Mouse (Mus musculus): Measurements from ENCODE around the gene Taok3. TPM values are rescaled to one million over a fixed set of nuclear protein-coding genes. Genes with fewer than 3 reads are reported as not detected.
A peak's percentile ranks its signal among the peaks of the same experiment; 100 is the strongest.

The Taok3 gene
- 10 to 100 TPM; 13.7 to 14.7 TPM for total RNA-seq (2021)
- long read RNA-seq, experiment 1, partial matches to known transcripts = 0 of 2 reads
- long read RNA-seq, experiment 1, other reads (novel, unspliced or antisense) = 2 of 2 reads
- long read RNA-seq, experiment 2, partial matches to known transcripts = 1 of 2 reads
- long read RNA-seq, experiment 2, other reads (novel, unspliced or antisense) = 1 of 2 reads

- DNase-seq (ENCODE audit: low spot score in 2 of 2) = peak; percentile 96 to 99
Observed at GRCm38 (mm10) chr5:117119777-117120488, at the start of gene Taok3. TSS of gene Taok3 (plus strand) at chr5:117120129.

- DNase-seq (ENCODE audit: low spot score in 2 of 2) = no peak
Observed at GRCm38 (mm10) chr5:117087718-117088117, 32.2 kb upstream of the Taok3 start.

- DNase-seq (ENCODE audit: low spot score in 2 of 2) = no peak
Observed at GRCm38 (mm10) chr5:117089147-117089546, 30.8 kb upstream of the Taok3 start.

- no peak for DNase-seq (ENCODE audit: low spot score in 2 of 2)
Observed at GRCm38 (mm10) chr5:117089786-117090185, 30.1 kb upstream of the Taok3 start.

- no peak for DNase-seq (ENCODE audit: low spot score in 2 of 2)
Observed at GRCm38 (mm10) chr5:117094431-117094830, 25.5 kb upstream of the Taok3 start.

- peak in 1 of 2 experiments; percentile 42 for DNase-seq (ENCODE audit: low spot score in 2 of 2)
Observed at GRCm38 (mm10) chr5:117096716-117097115, 23.2 kb upstream of the Taok3 start.

GRCm38 (mm10) chr5:117099008-117099407 is 20.9 kb upstream of the Taok3 start:
- DNase-seq (ENCODE audit: low spot score in 2 of 2) = no peak

GRCm38 (mm10) chr5:117099742-117100141 is 20.2 kb upstream of the Taok3 start:
- DNase-seq (ENCODE audit: low spot score in 2 of 2) = no peak

- DNase-seq (ENCODE audit: low spot score in 2 of 2) = no peak
Observed at GRCm38 (mm10) chr5:117103194-117103929, 16.6 kb upstream of the Taok3 start.

GRCm38 (mm10) chr5:117104329-117104728 is 15.6 kb upstream of the Taok3 start:
- DNase-seq (ENCODE audit: low spot score in 2 of 2) = no peak

- DNase-seq (ENCODE audit: low spot score in 2 of 2) = no peak
Observed at GRCm38 (mm10) chr5:117105761-117106160, 14.2 kb upstream of the Taok3 start.

GRCm38 (mm10) chr5:117108292-117108691 is 11.6 kb upstream of the Taok3 start:
- no peak for DNase-seq (ENCODE audit: low spot score in 2 of 2)

- no peak for DNase-seq (ENCODE audit: low spot score in 2 of 2)
Observed at GRCm38 (mm10) chr5:117108731-117109130, 11.2 kb upstream of the Taok3 start.

GRCm38 (mm10) chr5:117109522-117109921 is 10.4 kb upstream of the Taok3 start:
- no peak for DNase-seq (ENCODE audit: low spot score in 2 of 2)

- DNase-seq (ENCODE audit: low spot score in 2 of 2) = no peak
Observed at GRCm38 (mm10) chr5:117111064-117111773, 8.7 kb upstream of the Taok3 start.

- no peak for DNase-seq (ENCODE audit: low spot score in 2 of 2)
Observed at GRCm38 (mm10) chr5:117111774-117112112, 8.2 kb upstream of the Taok3 start.

- no peak for DNase-seq (ENCODE audit: low spot score in 2 of 2)
Observed at GRCm38 (mm10) chr5:117113330-117113729, 6.6 kb upstream of the Taok3 start.

GRCm38 (mm10) chr5:117114581-117115192 is 5.2 kb upstream of the Taok3 start:
- DNase-seq (ENCODE audit: low spot score in 2 of 2) = no peak

GRCm38 (mm10) chr5:117115193-117115767 is 4.6 kb upstream of the Taok3 start:
- DNase-seq (ENCODE audit: low spot score in 2 of 2) = peak in 1 of 2 experiments; percentile 60

- peak; percentile 94 to 96 for DNase-seq (ENCODE audit: low spot score in 2 of 2)
Observed at GRCm38 (mm10) chr5:117115836-117116366, 4.0 kb upstream of the Taok3 start, which contains the start of gene Suds3. TSS of gene Suds3 (minus strand) at chr5:117116113.

All from gastrocnemius, postnatal 4 days (tissue).